Mouse (Mus musculus): ENCODE measurements around the gene Nid2. TPM values are rescaled to one million over a fixed set of nuclear protein-coding genes. Genes with fewer than 3 reads are reported as not detected.
A peak's percentile ranks its signal among the peaks of the same experiment; 100 is the strongest.

Nid2 gene
- polyA plus RNA-seq, 1 experiment = 5.9 TPM

GRCm38 (mm10) chr14:19768648-19769047 is 17.6 kb downstream of the Nid2 start:
- no peaks in the 10 kb centered on the region for H3K4me1 ChIP-seq (ENCODE audit: control insufficient read depth, insufficient read depth, insufficient read length)
- no peak overlapping the region for H3K27ac ChIP-seq (ENCODE audit: insufficient read depth, low read length)
- no peak for DNase-seq (ENCODE audit: low read depth in 1 of 2, low spot score in 2 of 2)
- no peaks in the 10 kb centered on the region for H3K36me3 ChIP-seq (ENCODE audit: control insufficient read depth, insufficient read depth, low read length)
- no peak overlapping the region for H3K4me3 ChIP-seq (ENCODE audit: extremely low read depth, insufficient read depth, insufficient read length)
- no peaks in the 10 kb centered on the region for H3K27me3 ChIP-seq (ENCODE audit: control insufficient read depth, insufficient read depth, low read length)
- WGBS = 84% methylated on average over 6 of the region's 6 CpGs
- TF ChIP-seq POLR2A (IDR thresholded peaks at IDR 0.05; ENCODE audit: low read depth, low read length) (no peak), CTCF (IDR thresholded peaks at IDR 0.05; ENCODE audit: extremely low read depth, insufficient read depth, insufficient read length, insufficient replicate concordance) (no peak)

GRCm38 (mm10) chr14:19769441-19770200 is 18.6 kb downstream of the Nid2 start:
- Histone ChIP-seq H3K4me3 (ENCODE audit: extremely low read depth, insufficient read depth, insufficient read length) (no peak overlapping the region), H3K27me3 (ENCODE audit: control insufficient read depth, insufficient read depth, low read length) (no peaks in the 10 kb centered on the region), H3K27ac (ENCODE audit: insufficient read depth, low read length) (no peak overlapping the region), H3K4me1 (ENCODE audit: control insufficient read depth, insufficient read depth, insufficient read length) (no peaks in the 10 kb centered on the region), H3K36me3 (ENCODE audit: control insufficient read depth, insufficient read depth, low read length) (no peaks in the 10 kb centered on the region)
- TF ChIP-seq POLR2A (IDR thresholded peaks at IDR 0.05; ENCODE audit: low read depth, low read length) (no peak), CTCF (IDR thresholded peaks at IDR 0.05; ENCODE audit: extremely low read depth, insufficient read depth, insufficient read length, insufficient replicate concordance) (no peak)
- no peak for DNase-seq (ENCODE audit: low read depth in 1 of 2, low spot score in 2 of 2)
- 89% methylated on average over 6 of the region's 6 CpGs for WGBS

- DNase-seq (ENCODE audit: low read depth in 1 of 2, low spot score in 2 of 2) = no peak
- 13% methylated on average over 7 of the region's 7 CpGs for WGBS
- H3K27me3 ChIP-seq (ENCODE audit: control insufficient read depth, insufficient read depth, low read length) = no peaks in the 10 kb centered on the region
- TF ChIP-seq POLR2A (IDR thresholded peaks at IDR 0.05; ENCODE audit: low read depth, low read length) = no peak
- no peak for TF ChIP-seq CTCF (IDR thresholded peaks at IDR 0.05; ENCODE audit: extremely low read depth, insufficient read depth, insufficient read length, insufficient replicate concordance)
- no peak overlapping the region for H3K27ac ChIP-seq (ENCODE audit: insufficient read depth, low read length)
- no peaks in the 10 kb centered on the region for H3K4me1 ChIP-seq (ENCODE audit: control insufficient read depth, insufficient read depth, insufficient read length)
- no peak overlapping the region for H3K4me3 ChIP-seq (ENCODE audit: extremely low read depth, insufficient read depth, insufficient read length)
- no peaks in the 10 kb centered on the region for H3K36me3 ChIP-seq (ENCODE audit: control insufficient read depth, insufficient read depth, low read length)
These were observed 20.1 kb downstream of the Nid2 start for GRCm38 (mm10) chr14:19771173-19771572.

GRCm38 (mm10) chr14:19774036-19774628 is 23.1 kb downstream of the Nid2 start:
- WGBS = 91% methylated on average over 13 of the region's 13 CpGs
- TF ChIP-seq CTCF (IDR thresholded peaks at IDR 0.05; ENCODE audit: extremely low read depth, insufficient read depth, insufficient read length, insufficient replicate concordance) (no peak), POLR2A (IDR thresholded peaks at IDR 0.05; ENCODE audit: low read depth, low read length) (no peak)
- Histone ChIP-seq H3K27me3 (ENCODE audit: control insufficient read depth, insufficient read depth, low read length) (no peaks in the 10 kb centered on the region), H3K4me3 (ENCODE audit: extremely low read depth, insufficient read depth, insufficient read length) (no peak overlapping the region), H3K36me3 (ENCODE audit: control insufficient read depth, insufficient read depth, low read length) (no peaks in the 10 kb centered on the region), H3K27ac (ENCODE audit: insufficient read depth, low read length) (no peak overlapping the region), H3K4me1 (ENCODE audit: control insufficient read depth, insufficient read depth, insufficient read length) (no peaks in the 10 kb centered on the region)
- DNase-seq (ENCODE audit: low read depth in 1 of 2, low spot score in 2 of 2) = no peak

- no peak for DNase-seq (ENCODE audit: low read depth in 1 of 2, low spot score in 2 of 2)
- TF ChIP-seq CTCF (IDR thresholded peaks at IDR 0.05; ENCODE audit: extremely low read depth, insufficient read depth, insufficient read length, insufficient replicate concordance) (no peak), POLR2A (IDR thresholded peaks at IDR 0.05; ENCODE audit: low read depth, low read length) (no peak)
- H3K27me3 ChIP-seq (ENCODE audit: control insufficient read depth, insufficient read depth, low read length) = no peaks in the 10 kb centered on the region
- H3K4me1 ChIP-seq (ENCODE audit: control insufficient read depth, insufficient read depth, insufficient read length) = no peaks in the 10 kb centered on the region
- no peak overlapping the region for H3K27ac ChIP-seq (ENCODE audit: insufficient read depth, low read length)
- H3K4me3 ChIP-seq (ENCODE audit: extremely low read depth, insufficient read depth, insufficient read length) = no peak overlapping the region
- 79% methylated on average over 4 of the region's 4 CpGs for WGBS
- H3K36me3 ChIP-seq (ENCODE audit: control insufficient read depth, insufficient read depth, low read length) = no peaks in the 10 kb centered on the region
These were observed 24.4 kb downstream of the Nid2 start for GRCm38 (mm10) chr14:19775491-19775890.

GRCm38 (mm10) chr14:19776179-19776578 is 25.1 kb downstream of the Nid2 start:
- no peaks in the 10 kb centered on the region for H3K4me1 ChIP-seq (ENCODE audit: control insufficient read depth, insufficient read depth, insufficient read length)
- TF ChIP-seq POLR2A (IDR thresholded peaks at IDR 0.05; ENCODE audit: low read depth, low read length) (no peak), CTCF (IDR thresholded peaks at IDR 0.05; ENCODE audit: extremely low read depth, insufficient read depth, insufficient read length, insufficient replicate concordance) (no peak)
- no peak overlapping the region for H3K27ac ChIP-seq (ENCODE audit: insufficient read depth, low read length)
- no peaks in the 10 kb centered on the region for H3K36me3 ChIP-seq (ENCODE audit: control insufficient read depth, insufficient read depth, low read length)
- H3K27me3 ChIP-seq (ENCODE audit: control insufficient read depth, insufficient read depth, low read length) = no peaks in the 10 kb centered on the region
- H3K4me3 ChIP-seq (ENCODE audit: extremely low read depth, insufficient read depth, insufficient read length) = no peak overlapping the region
- no peak for DNase-seq (ENCODE audit: low read depth in 1 of 2, low spot score in 2 of 2)
- 97% methylated on average over 5 of the region's 5 CpGs for WGBS

GRCm38 (mm10) chr14:19776890-19777289 is 25.8 kb downstream of the Nid2 start:
- WGBS = 75% methylated on average over 6 of the region's 6 CpGs
- DNase-seq (ENCODE audit: low read depth in 1 of 2, low spot score in 2 of 2) = peak in 1 of 2 experiments; percentile 11
- Histone ChIP-seq H3K27ac (ENCODE audit: insufficient read depth, low read length) (no peak overlapping the region), H3K27me3 (ENCODE audit: control insufficient read depth, insufficient read depth, low read length) (no peaks in the 10 kb centered on the region), H3K4me3 (ENCODE audit: extremely low read depth, insufficient read depth, insufficient read length) (no peak overlapping the region), H3K36me3 (ENCODE audit: control insufficient read depth, insufficient read depth, low read length) (no peaks in the 10 kb centered on the region), H3K4me1 (ENCODE audit: control insufficient read depth, insufficient read depth, insufficient read length) (no peaks in the 10 kb centered on the region)
- TF ChIP-seq CTCF (IDR thresholded peaks at IDR 0.05; ENCODE audit: extremely low read depth, insufficient read depth, insufficient read length, insufficient replicate concordance) (peak; percentile 23; the same call in 1 of the 2 replicates), POLR2A (IDR thresholded peaks at IDR 0.05; ENCODE audit: low read depth, low read length) (no peak)

Measured in spleen, adult 2 months (tissue).